Mouse (Mus musculus): ENCODE data around the gene Suclg2. TPM values are rescaled to one million over a fixed set of nuclear protein-coding genes. Genes with fewer than 3 reads are reported as not detected.

Gene Suclg2
- polyA plus RNA-seq, 1 experiment from 2014 or later: 112 TPM

DNA sequence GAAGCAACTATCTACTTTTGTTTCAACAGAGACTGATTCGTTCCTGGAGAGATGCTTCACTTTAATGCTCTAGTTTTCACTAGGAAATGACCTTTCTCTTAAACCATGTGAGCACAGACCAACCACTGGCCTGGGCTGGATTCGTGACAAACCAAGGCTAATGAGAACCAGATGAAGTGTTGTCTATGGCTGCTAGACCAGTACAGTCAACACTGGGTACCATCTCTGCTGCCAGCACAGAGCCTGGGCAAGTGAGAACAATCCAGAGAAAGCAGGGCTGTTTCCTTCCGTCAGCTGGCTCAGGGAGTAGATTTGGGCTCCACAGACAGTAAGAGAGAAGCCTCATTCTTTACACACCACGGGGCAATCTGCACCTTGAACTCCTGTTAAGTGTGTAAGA, 143.1 kb downstream of the Suclg2 start:
- H3K27ac ChIP-seq (ENCODE audit: low read depth, low read length): no peak overlapping the region

DNA sequence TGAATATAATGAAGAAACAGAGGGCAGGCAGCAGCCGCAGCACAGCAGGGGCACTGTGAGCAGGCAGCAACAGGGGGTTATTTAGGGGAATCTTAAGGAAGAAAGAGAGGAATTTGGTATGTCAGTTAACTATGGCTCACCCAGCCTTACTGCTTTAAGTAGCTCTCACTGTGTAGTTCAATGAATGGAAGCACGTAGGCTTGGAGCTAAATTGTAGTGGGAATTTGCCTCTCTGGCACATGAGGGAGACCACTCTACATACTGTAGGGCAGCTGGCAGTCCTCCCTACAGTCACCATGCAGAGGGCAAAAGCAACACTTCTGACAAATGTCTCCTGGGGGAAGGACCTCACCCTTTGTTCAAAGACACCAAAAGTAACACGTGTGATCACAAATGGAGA, 143.7 kb downstream of the Suclg2 start:
- no peaks in the 10 kb centered on the region for H3K9me3 ChIP-seq (ENCODE audit: control insufficient read depth, low read length)
- no peak overlapping the region for H3K4me2 ChIP-seq (replicated peaks; ENCODE audit: low read depth, low read length)
- no peak overlapping the region for H3K9ac ChIP-seq (ENCODE audit: low read depth, low read length)
- H3K4me1 ChIP-seq (ENCODE audit: control insufficient read depth, insufficient read depth, low read length): no peaks in the 10 kb centered on the region
- H3K36me3 ChIP-seq (ENCODE audit: control insufficient read depth, insufficient read depth, low read length): no peaks in the 10 kb centered on the region; the same call in 1 of the 2 replicates
- 57% methylated on average over 3 of the region's 3 CpGs for WGBS
- H3K27me3 ChIP-seq (ENCODE audit: control insufficient read depth, insufficient read depth, low read length): no peaks in the 10 kb centered on the region
- no peak overlapping the region for H3K4me3 ChIP-seq (ENCODE audit: low read length)
- no peak overlapping the region for H3K27ac ChIP-seq (ENCODE audit: low read depth, low read length)
- ATAC-seq (ENCODE audit: low FRiP score, low TSS enrichment): no peak

More for the DNA sequence above, 143.1 kb downstream of the Suclg2 start:
- Histone ChIP-seq H3K4me1 (ENCODE audit: control insufficient read depth, insufficient read depth, low read length) (no peaks in the 10 kb centered on the region), H3K4me2 (replicated peaks; ENCODE audit: low read depth, low read length) (no peak overlapping the region), H3K9ac (ENCODE audit: low read depth, low read length) (no peak overlapping the region), H3K9me3 (ENCODE audit: control insufficient read depth, low read length) (no peaks in the 10 kb centered on the region), H3K4me3 (ENCODE audit: low read length) (no peak overlapping the region), H3K36me3 (ENCODE audit: control insufficient read depth, insufficient read depth, low read length) (no peaks in the 10 kb centered on the region; the same call in 1 of the 2 replicates), H3K27me3 (ENCODE audit: control insufficient read depth, insufficient read depth, low read length) (no peaks in the 10 kb centered on the region)
- WGBS: 43% methylated on average over 4 of the region's 4 CpGs
- ATAC-seq (ENCODE audit: low FRiP score, low TSS enrichment): no peak

DNA sequence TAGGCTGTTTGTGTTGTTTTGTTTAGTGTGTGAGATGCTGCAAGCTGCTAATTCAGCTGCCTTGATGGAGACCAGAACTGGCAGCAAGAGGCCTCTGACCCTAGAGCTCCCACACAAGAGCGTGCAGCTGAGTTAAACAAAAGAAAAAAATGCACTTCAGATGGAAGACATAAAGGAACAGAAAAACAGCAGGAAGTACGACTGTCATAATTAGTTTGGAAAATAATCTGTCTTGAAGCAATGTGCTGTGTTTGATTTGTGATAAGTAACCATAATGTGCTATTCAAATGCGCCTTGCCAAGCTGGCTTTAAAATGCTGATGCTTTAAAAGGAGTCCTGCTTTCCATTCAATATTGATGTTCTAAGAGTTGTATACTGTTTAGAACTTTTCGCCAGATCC, 144.2 kb downstream of the Suclg2 start:
- no peak overlapping the region for H3K4me3 ChIP-seq (ENCODE audit: low read length)
- no peak overlapping the region for H3K9ac ChIP-seq (ENCODE audit: low read depth, low read length)
- no peaks in the 10 kb centered on the region for H3K4me1 ChIP-seq (ENCODE audit: control insufficient read depth, insufficient read depth, low read length)
- 56% methylated on average over 4 of the region's 4 CpGs for WGBS
- no peaks in the 10 kb centered on the region for H3K9me3 ChIP-seq (ENCODE audit: control insufficient read depth, low read length)
- no peaks in the 10 kb centered on the region for H3K27me3 ChIP-seq (ENCODE audit: control insufficient read depth, insufficient read depth, low read length)
- H3K27ac ChIP-seq (ENCODE audit: low read depth, low read length): no peak overlapping the region
- no peak overlapping the region for H3K4me2 ChIP-seq (replicated peaks; ENCODE audit: low read depth, low read length)
- no peaks in the 10 kb centered on the region; the same call in 1 of the 2 replicates for H3K36me3 ChIP-seq (ENCODE audit: control insufficient read depth, insufficient read depth, low read length)
- ATAC-seq (ENCODE audit: low FRiP score, low TSS enrichment): no peak

GRCm38 (mm10) chr6:95573035-95573759, 145.4 kb downstream of the Suclg2 start:
- WGBS: 93% methylated on average over 3 of the region's 3 CpGs
- ATAC-seq (ENCODE audit: low FRiP score, low TSS enrichment): no peak

GRCm38 (mm10) chr6:95571620-95572019, 147.0 kb downstream of the Suclg2 start:
- Histone ChIP-seq H3K9ac (ENCODE audit: low read depth, low read length) (no peak overlapping the region), H3K4me1 (ENCODE audit: control insufficient read depth, insufficient read depth, low read length) (no peaks in the 10 kb centered on the region), H3K9me3 (ENCODE audit: control insufficient read depth, low read length) (no peaks in the 10 kb centered on the region), H3K4me3 (ENCODE audit: low read length) (no peak overlapping the region), H3K4me2 (replicated peaks; ENCODE audit: low read depth, low read length) (no peak overlapping the region), H3K36me3 (ENCODE audit: control insufficient read depth, insufficient read depth, low read length) (peaks cover 6% of the 10 kb centered on the region; the same call in 1 of the 2 replicates), H3K27ac (ENCODE audit: low read depth, low read length) (no peak overlapping the region), H3K27me3 (ENCODE audit: control insufficient read depth, insufficient read depth, low read length) (no peaks in the 10 kb centered on the region)
- ATAC-seq (ENCODE audit: low FRiP score, low TSS enrichment): no peak
- WGBS: 65% methylated on average over 3 of the region's 3 CpGs

More at GRCm38 (mm10) chr6:95573035-95573759, 145.4 kb downstream of the Suclg2 start:
- Histone ChIP-seq H3K4me2 (replicated peaks; ENCODE audit: low read depth, low read length) (no peak overlapping the region), H3K27ac (ENCODE audit: low read depth, low read length) (no peak overlapping the region), H3K4me1 (ENCODE audit: control insufficient read depth, insufficient read depth, low read length) (no peaks in the 10 kb centered on the region), H3K4me3 (ENCODE audit: low read length) (no peak overlapping the region), H3K9ac (ENCODE audit: low read depth, low read length) (no peak overlapping the region), H3K27me3 (ENCODE audit: control insufficient read depth, insufficient read depth, low read length) (no peaks in the 10 kb centered on the region), H3K9me3 (ENCODE audit: control insufficient read depth, low read length) (no peaks in the 10 kb centered on the region), H3K36me3 (ENCODE audit: control insufficient read depth, insufficient read depth, low read length) (peaks cover 6% of the 10 kb centered on the region; the same call in 1 of the 2 replicates)

DNA sequence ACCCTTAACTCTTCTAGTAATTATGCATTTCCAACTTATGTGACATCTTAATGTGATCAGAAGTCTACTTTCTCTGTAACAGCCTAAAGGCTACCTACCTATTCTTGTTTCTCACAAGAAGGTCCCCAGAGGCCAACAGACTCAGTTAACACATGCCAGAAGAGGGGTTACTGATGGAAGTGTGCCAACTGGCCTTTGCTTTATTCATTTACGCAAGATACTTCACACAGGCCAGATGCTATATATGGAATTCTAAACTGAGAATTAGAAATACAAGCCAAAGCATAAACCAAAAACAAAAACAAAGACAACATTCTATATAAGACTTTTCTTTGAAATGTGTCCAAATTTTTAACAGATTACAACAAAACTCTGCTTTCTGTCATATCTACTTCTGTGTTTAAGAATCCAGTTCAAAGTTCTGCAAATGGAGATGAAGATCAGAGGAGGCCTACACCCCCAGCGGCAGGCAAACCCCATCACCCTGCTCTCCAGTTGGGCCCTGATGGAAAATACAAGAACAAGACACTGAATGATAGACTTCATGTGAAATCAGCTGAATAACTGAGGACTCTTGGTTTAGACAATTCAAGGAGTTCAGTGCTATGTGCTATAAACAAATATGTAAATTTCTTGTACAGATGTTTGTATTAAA, 155.1 kb downstream of the Suclg2 start:
- Histone ChIP-seq H3K27me3 (ENCODE audit: control insufficient read depth, insufficient read depth, low read length) (no peaks in the 10 kb centered on the region), H3K4me2 (replicated peaks; ENCODE audit: low read depth, low read length) (no peak overlapping the region), H3K9me3 (ENCODE audit: control insufficient read depth, low read length) (no peaks in the 10 kb centered on the region), H3K9ac (ENCODE audit: low read depth, low read length) (no peak overlapping the region), H3K4me3 (ENCODE audit: low read length) (no peak overlapping the region), H3K36me3 (ENCODE audit: control insufficient read depth, insufficient read depth, low read length) (peaks cover 4% of the 10 kb centered on the region; the same call in 1 of the 2 replicates), H3K27ac (ENCODE audit: low read depth, low read length) (no peak overlapping the region), H3K4me1 (ENCODE audit: control insufficient read depth, insufficient read depth, low read length) (no peaks in the 10 kb centered on the region)
- 87% methylated on average over 2 of the region's 2 CpGs for WGBS
- no peak for ATAC-seq (ENCODE audit: low FRiP score, low TSS enrichment)

GRCm38 (mm10) chr6:95556320-95556719, 162.3 kb downstream of the Suclg2 start:
- 94% methylated on average over 6 of the region's 6 CpGs for WGBS
- Histone ChIP-seq H3K9ac (ENCODE audit: low read depth, low read length) (no peak overlapping the region), H3K9me3 (ENCODE audit: control insufficient read depth, low read length) (no peaks in the 10 kb centered on the region), H3K4me1 (ENCODE audit: control insufficient read depth, insufficient read depth, low read length) (no peaks in the 10 kb centered on the region), H3K4me2 (replicated peaks; ENCODE audit: low read depth, low read length) (no peak overlapping the region), H3K4me3 (ENCODE audit: low read length) (no peak overlapping the region), H3K27me3 (ENCODE audit: control insufficient read depth, insufficient read depth, low read length) (no peaks in the 10 kb centered on the region), H3K27ac (ENCODE audit: low read depth, low read length) (no peak overlapping the region), H3K36me3 (ENCODE audit: control insufficient read depth, insufficient read depth, low read length) (no peaks in the 10 kb centered on the region)
- no peak for ATAC-seq (ENCODE audit: low FRiP score, low TSS enrichment)

GRCm38 (mm10) chr6:95552339-95552950, 166.2 kb downstream of the Suclg2 start:
- Histone ChIP-seq H3K4me1 (ENCODE audit: control insufficient read depth, insufficient read depth, low read length) (0 out of 2 replicates have a peak, but pooled peaks cover 4% of the 10 kb centered on the region), H3K4me3 (ENCODE audit: low read length) (no peak overlapping the region), H3K27ac (ENCODE audit: low read depth, low read length) (no peak overlapping the region), H3K4me2 (replicated peaks; ENCODE audit: low read depth, low read length) (no peak overlapping the region), H3K9me3 (ENCODE audit: control insufficient read depth, low read length) (no peaks in the 10 kb centered on the region), H3K27me3 (ENCODE audit: control insufficient read depth, insufficient read depth, low read length) (no peaks in the 10 kb centered on the region), H3K9ac (ENCODE audit: low read depth, low read length) (no peak overlapping the region), H3K36me3 (ENCODE audit: control insufficient read depth, insufficient read depth, low read length) (no peaks in the 10 kb centered on the region; the same call in 1 of the 2 replicates)
- WGBS: 22% methylated on average over 6 of the region's 6 CpGs
- no peak for ATAC-seq (ENCODE audit: low FRiP score, low TSS enrichment)

GRCm38 (mm10) chr6:95551000-95551399, 167.6 kb downstream of the Suclg2 start:
- 48% methylated on average over 4 of the region's 4 CpGs for WGBS

More at GRCm38 (mm10) chr6:95551000-95551399, 167.6 kb downstream of the Suclg2 start:
- Histone ChIP-seq H3K36me3 (ENCODE audit: control insufficient read depth, insufficient read depth, low read length) (no peaks in the 10 kb centered on the region; the same call in 1 of the 2 replicates), H3K27me3 (ENCODE audit: control insufficient read depth, insufficient read depth, low read length) (no peaks in the 10 kb centered on the region), H3K9me3 (ENCODE audit: control insufficient read depth, low read length) (no peaks in the 10 kb centered on the region), H3K4me2 (replicated peaks; ENCODE audit: low read depth, low read length) (no peak overlapping the region), H3K9ac (ENCODE audit: low read depth, low read length) (no peak overlapping the region), H3K4me1 (ENCODE audit: control insufficient read depth, insufficient read depth, low read length) (0 out of 2 replicates have a peak, but pooled peaks cover 4% of the 10 kb centered on the region), H3K27ac (ENCODE audit: low read depth, low read length) (no peak overlapping the region), H3K4me3 (ENCODE audit: low read length) (no peak overlapping the region)
- ATAC-seq (ENCODE audit: low FRiP score, low TSS enrichment): no peak

Measured in kidney, embryonic 14.5 days (tissue).